In genomic region chr11:74532401-74532800, GRCm38 (mm10) we compare ENCODE assay signal across 29 mouse cellular contexts.
"Had no signal": no experiment of that assay in that cellular context is flagged by ENCODE, and none has a peak within 500 bp of the region (broad histone marks: within the 10 kb centered on the region; RNA-seq: fewer than 3 reads in every experiment).

No protein-coding gene starts in this region.

- H3K36me3 ChIP-seq: heart, embryonic 13.5 days; heart, embryonic 15.5 days; hindbrain, embryonic 13.5 days; hindbrain, embryonic 15.5 days; kidney, embryonic 15.5 days; limb, embryonic 10.5 days; limb, embryonic 12.5 days; liver, embryonic 13.5 days had no signal

- H3K4me2 ChIP-seq: heart, embryonic 11.5 days; heart, embryonic 13.5 days; heart, embryonic 15.5 days; hindbrain, embryonic 13.5 days; hindbrain, embryonic 15.5 days; kidney, embryonic 15.5 days; limb, embryonic 12.5 days; liver, embryonic 11.5 days; liver, embryonic 13.5 days had no signal

- H3K9ac ChIP-seq: heart, embryonic 13.5 days; heart, embryonic 15.5 days; hindbrain, embryonic 13.5 days; hindbrain, embryonic 15.5 days; kidney, embryonic 15.5 days; limb, embryonic 12.5 days; liver, embryonic 13.5 days had no signal

- ATAC-seq: hindbrain, postnatal 0 days; intestine, embryonic 16.5 days had no signal

- DNase-seq: gastrocnemius, adult 2 months; gastrocnemius, postnatal 10 days; gastrocnemius, postnatal 25 days; heart, adult 11 months; heart, adult 2 months; heart, postnatal 14 days; heart, postnatal 36 days; kidney, adult 11 months; kidney, adult 2 months; kidney, adult 9 months; kidney, postnatal 14 days; kidney, postnatal 36 days; layer of hippocampus, adult 9-11 months; layer of hippocampus, postnatal 36 days; liver; liver, embryonic 13.5 days had no signal

- H3K27me3 ChIP-seq: heart, embryonic 15.5 days; hindbrain, embryonic 13.5 days; hindbrain, embryonic 15.5 days; liver, embryonic 13.5 days had no signal

- H3K27ac ChIP-seq: gastrocnemius, adult 2 months; heart, adult 2 months; heart, embryonic 13.5 days; heart, embryonic 15.5 days; hindbrain, embryonic 13.5 days; hindbrain, embryonic 15.5 days; hindbrain, postnatal 0 days; kidney, embryonic 15.5 days; kidney, postnatal 0 days; left cerebral cortex, adult 2 months; limb, embryonic 10.5 days; limb, embryonic 12.5 days; liver, embryonic 13.5 days had no signal

- H3K9me3 ChIP-seq: heart, embryonic 13.5 days; heart, embryonic 15.5 days; hindbrain, embryonic 13.5 days; hindbrain, embryonic 15.5 days; kidney, embryonic 15.5 days; limb, embryonic 10.5 days; limb, embryonic 12.5 days; liver, embryonic 13.5 days had no signal

- H3K4me3 ChIP-seq: gastrocnemius, adult 2 months; heart, adult 2 months; heart, embryonic 13.5 days; heart, embryonic 15.5 days; hindbrain, embryonic 13.5 days; hindbrain, embryonic 15.5 days; kidney, embryonic 15.5 days; left cerebral cortex, adult 2 months; limb, embryonic 10.5 days; limb, embryonic 12.5 days; liver, embryonic 13.5 days had no signal
